Mouse (Mus musculus) bone marrow macrophage, adult 2 months (primary cell): Measurements from ENCODE around the gene Olfr1043.

Experiments
- CTCF ChIP-seq: IDR thresholded peaks from 2 replicates; pipeline ENCODE4 v1.5.1; 2012; ENCODE audit warnings: low read depth, mild to moderate bottlenecking, low read length, moderate library complexity
- POLR2A ChIP-seq: IDR thresholded peaks from 2 replicates; pipeline ENCODE4 v1.6.1; 2012; ENCODE audit warnings: mild to moderate bottlenecking, low read depth, low read length, borderline replicate concordance

DNA sequence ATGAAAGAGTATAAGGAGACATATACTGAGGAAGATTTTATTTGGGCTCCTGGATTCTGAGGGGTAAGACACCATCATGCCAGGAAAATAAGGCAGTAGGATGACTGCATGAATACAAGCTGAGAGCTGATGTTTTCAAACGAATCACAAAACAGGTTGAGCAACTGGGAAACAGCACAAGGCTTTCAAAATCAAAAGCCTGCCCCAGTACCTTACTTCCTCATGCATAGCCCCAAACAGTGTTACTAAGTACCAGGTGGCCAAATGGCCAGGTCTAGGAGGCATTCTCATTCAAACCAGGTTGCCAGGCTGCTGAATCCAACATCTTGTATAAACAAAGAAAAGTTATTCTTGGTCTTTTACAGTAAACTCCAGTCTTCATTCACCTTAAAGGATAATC lies 28.5 kb upstream of the Olfr1043 start:
- TF ChIP-seq POLR2A (no peak), CTCF (no peak)
